Mouse (Mus musculus): ENCODE results near the gene Rmi2. TPM values are rescaled to one million over a fixed set of nuclear protein-coding genes. Genes with fewer than 3 reads are reported as not detected.

Gene Rmi2
- total and polyA plus RNA-seq, 3 experiments: 2.8 to 8.0 TPM; not detected in 1

- TF ChIP-seq SMC3 (IDR thresholded peaks at IDR 0.05; ENCODE audit: low read depth, low read length) (no peak), MXI1 (IDR thresholded peaks at IDR 0.05; ENCODE audit: low read depth, low read length) (no peak), POLR2A (IDR thresholded peaks at IDR 0.05; ENCODE audit: control insufficient read depth in 1 of 2, insufficient read depth in 1 of 2, low read depth in 1 of 2, low read length in 2 of 2, poor library complexity in 1 of 2) (no peak), CHD1 (IDR thresholded peaks at IDR 0.05; ENCODE audit: low read depth, low read length) (no peak), MAX (IDR thresholded peaks at IDR 0.05; ENCODE audit: low read length) (no peak), MAZ (IDR thresholded peaks at IDR 0.05; ENCODE audit: low read depth, low read length) (no peak), ZNF384 (IDR thresholded peaks at IDR 0.05; ENCODE audit: low read depth, low read length) (no peak), CHD2 (IDR thresholded peaks at IDR 0.05; ENCODE audit: low read length) (no peak), CTCF (IDR thresholded peaks at IDR 0.05 in 2 of 3, conservative IDR thresholded peaks at IDR 0.05 in 1 of 3; ENCODE audit: control insufficient read depth in 1 of 3, insufficient read depth in 1 of 3, low read depth in 2 of 3, low read length in 3 of 3, poor library complexity in 1 of 3, severe bottlenecking in 1 of 3) (no peak), USF2 (IDR thresholded peaks at IDR 0.05; ENCODE audit: borderline replicate concordance in 1 of 2, insufficient read depth in 1 of 2, low read depth in 1 of 2, low read length in 2 of 2) (no peak), BHLHE40 (IDR thresholded peaks at IDR 0.05; ENCODE audit: borderline replicate concordance, low read depth, low read length) (no peak), ZKSCAN1 (IDR thresholded peaks at IDR 0.05; ENCODE audit: low read depth, low read length) (no peak)
- H3K27ac ChIP-seq (ENCODE audit: control insufficient read depth, low read depth, low read length): no peak overlapping the region
- no peaks in the 10 kb centered on the region for H3K9me3 ChIP-seq (replicated peaks; ENCODE audit: insufficient read depth, low read length)
- H3K79me2 ChIP-seq (ENCODE audit: control insufficient read depth, insufficient read depth, low read length, poor library complexity): no peaks in the 10 kb centered on the region
- H3K4me3 ChIP-seq (ENCODE audit: control insufficient read depth in 1 of 2, insufficient read depth in 1 of 2, low read depth in 2 of 2, low read length in 2 of 2): no peak overlapping the region
- no peaks in the 10 kb centered on the region for H3K27me3 ChIP-seq (ENCODE audit: control insufficient read depth in 1 of 2, insufficient read depth in 2 of 2, low read length in 2 of 2)
- H3K4me1 ChIP-seq (ENCODE audit: control insufficient read depth in 1 of 2, insufficient read depth in 2 of 2, low read length in 2 of 2): no peaks in the 10 kb centered on the region
- no peak for DNase-seq (ENCODE audit: low read depth, low spot score)
- H3K9ac ChIP-seq (ENCODE audit: control insufficient read depth, low read depth, low read length, poor library complexity, severe bottlenecking): no peak overlapping the region
- H3K36me3 ChIP-seq (ENCODE audit: control insufficient read depth in 1 of 2, insufficient read depth in 2 of 2, low read length in 2 of 2): no peaks in the 10 kb centered on the region
Measured at GRCm38 (mm10) chr16:10925591-10926180, 90.8 kb downstream of the Rmi2 start.

- no peaks in the 10 kb centered on the region for H3K36me3 ChIP-seq (ENCODE audit: control insufficient read depth in 1 of 2, insufficient read depth in 2 of 2, low read length in 2 of 2)
- TF ChIP-seq SMC3 (IDR thresholded peaks at IDR 0.05; ENCODE audit: low read depth, low read length): no peak
- TF ChIP-seq ZC3H11A (IDR thresholded peaks at IDR 0.05; ENCODE audit: low read depth, low read length): no peak
- no peak for TF ChIP-seq KAT2A (conservative IDR thresholded peaks at IDR 0.05; ENCODE audit: low read depth, low read length)
- no peak for TF ChIP-seq GATA1 (IDR thresholded peaks at IDR 0.05; ENCODE audit: low read depth, low read length)
- no peak for TF ChIP-seq CHD1 (IDR thresholded peaks at IDR 0.05; ENCODE audit: low read depth, low read length)
- TF ChIP-seq TCF12 (IDR thresholded peaks at IDR 0.05; ENCODE audit: low read depth, low read length): no peak
- TF ChIP-seq ETS1 (IDR thresholded peaks at IDR 0.05; ENCODE audit: low read depth, low read length): no peak
- no peak for TF ChIP-seq EP300 (IDR thresholded peaks at IDR 0.05; ENCODE audit: low read depth in 1 of 2, low read length in 2 of 2)
- no peak for TF ChIP-seq POLR2AphosphoS2 (IDR thresholded peaks at IDR 0.05; ENCODE audit: low read length)
- no peak for TF ChIP-seq GABPA (IDR thresholded peaks at IDR 0.05; ENCODE audit: low read depth, low read length)
- no peak for TF ChIP-seq TBP (IDR thresholded peaks at IDR 0.05; ENCODE audit: low read depth, low read length)
- no peak for TF ChIP-seq MXI1 (IDR thresholded peaks at IDR 0.05; ENCODE audit: low read depth, low read length)
- TF ChIP-seq HCFC1 (IDR thresholded peaks at IDR 0.05; ENCODE audit: low read depth, low read length): no peak
- TF ChIP-seq MEF2A (IDR thresholded peaks at IDR 0.05; ENCODE audit: extremely low read depth, insufficient replicate concordance, low read depth, low read length, poor library complexity, severe bottlenecking): no peak
- no peak for TF ChIP-seq ZMIZ1 (IDR thresholded peaks at IDR 0.05; ENCODE audit: low read depth, low read length)
- no peak for TF ChIP-seq POLR2A (IDR thresholded peaks at IDR 0.05; ENCODE audit: control insufficient read depth in 1 of 2, insufficient read depth in 1 of 2, low read depth in 1 of 2, low read length in 2 of 2, poor library complexity in 1 of 2)
- no peak for TF ChIP-seq MAX (IDR thresholded peaks at IDR 0.05; ENCODE audit: low read length)
- no peak for TF ChIP-seq BHLHE40 (IDR thresholded peaks at IDR 0.05; ENCODE audit: borderline replicate concordance, low read depth, low read length)
Measured at GRCm38 (mm10) chr16:10927026-10927425, 92.2 kb downstream of the Rmi2 start.

More at GRCm38 (mm10) chr16:10927026-10927425, 92.2 kb downstream of the Rmi2 start:
- Histone ChIP-seq H3K27me3 (ENCODE audit: control insufficient read depth in 1 of 2, insufficient read depth in 2 of 2, low read length in 2 of 2) (peaks cover 0 to 2% of the 10 kb centered on the region in 2 experiments; a peak in 1 of 4 replicates), H3K4me3 (ENCODE audit: control insufficient read depth in 1 of 2, insufficient read depth in 1 of 2, low read depth in 2 of 2, low read length in 2 of 2) (no peak overlapping the region), H3K79me2 (ENCODE audit: control insufficient read depth, insufficient read depth, low read length, poor library complexity) (no peaks in the 10 kb centered on the region), H3K4me1 (ENCODE audit: control insufficient read depth in 1 of 2, insufficient read depth in 2 of 2, low read length in 2 of 2) (no peaks in the 10 kb centered on the region), H3K27ac (ENCODE audit: control insufficient read depth, low read depth, low read length) (no peak overlapping the region), H3K9ac (ENCODE audit: control insufficient read depth, low read depth, low read length, poor library complexity, severe bottlenecking) (no peak overlapping the region), H3K9me3 (replicated peaks; ENCODE audit: insufficient read depth, low read length) (no peaks in the 10 kb centered on the region)
- DNase-seq (ENCODE audit: low read depth, low spot score): no peak
